Mouse (Mus musculus) stomach, embryonic 15.5 days (tissue): Measurements from ENCODE around the gene Mb21d2. TPM values are rescaled to one million over a fixed set of nuclear protein-coding genes. Genes with fewer than 3 reads are reported as not detected.

ENCODE experiments used
- ATAC-seq: fragments of 200-750 bp; cut with Nextera tagmentation; 2 replicates; pipeline ENCODE4 v1.8.0; 2017; ENCODE audit warnings: low read depth, moderate number of reproducible peaks, moderate TSS enrichment; ENCODE audit not compliant: insufficient read depth, low FRiP score
- H3K27ac ChIP-seq: fragments of 300-500 bp; sonication (generic); 2 replicates; pipeline ENCODE4 v1.5.1; 2015; ENCODE audit warnings: mild to moderate bottlenecking, inconsistent platforms
- H3K27me3 ChIP-seq: fragments of 300-500 bp; sonication (generic); replicated peaks from 2 replicates; pipeline ENCODE4 v1.6.1; 2015; ENCODE audit warnings: inconsistent platforms
- H3K36me3 ChIP-seq: fragments of 300-500 bp; sonication (generic); 2 replicates; pipeline ENCODE4 v1.6.1; 2015; ENCODE audit warnings: inconsistent platforms
- H3K4me1 ChIP-seq: fragments of 300-500 bp; sonication (generic); 2 replicates; pipeline ENCODE4 v1.6.1; 2015; ENCODE audit warnings: inconsistent platforms
- H3K4me2 ChIP-seq: fragments of 300-500 bp; sonication (generic); 2 replicates; pipeline ENCODE4 v1.6.1; 2015; ENCODE audit warnings: mild to moderate bottlenecking, inconsistent platforms
- H3K4me3 ChIP-seq: fragments of 300-500 bp; sonication (generic); replicated peaks from 2 replicates; pipeline ENCODE4 v1.5.1; 2015; ENCODE audit warnings: inconsistent platforms
- H3K9ac ChIP-seq: fragments of 300-500 bp; sonication (generic); 2 replicates; pipeline ENCODE4 v1.6.1; 2015; ENCODE audit warnings: inconsistent platforms
- H3K9me3 ChIP-seq: fragments of 300-500 bp; sonication (generic); 2 replicates; pipeline ENCODE4 v1.6.1; 2016; ENCODE audit warnings: inconsistent platforms
- WGBS: fragments of 180-500 bp; shearing (Covaris S2); methylation state at CpG from one replicate; pipeline ENCODE4 v1.1.7; 2015; 5-methylcytosine and 5-hydroxymethylcytosine counted together
- polyA plus RNA-seq: library from polyadenylated mRNA; unstranded; fragments of >200 nt; fragmentation: Nextera tagmentation; extraction: Ambion mirVana; gene quantifications from 2 replicates; pipeline ENCODE4 v1.2.1, GENCODE M21; 2015

Mb21d2 gene
- polyA plus RNA-seq, 1 experiment from 2014 or later, result 7.5 TPM

DNA sequence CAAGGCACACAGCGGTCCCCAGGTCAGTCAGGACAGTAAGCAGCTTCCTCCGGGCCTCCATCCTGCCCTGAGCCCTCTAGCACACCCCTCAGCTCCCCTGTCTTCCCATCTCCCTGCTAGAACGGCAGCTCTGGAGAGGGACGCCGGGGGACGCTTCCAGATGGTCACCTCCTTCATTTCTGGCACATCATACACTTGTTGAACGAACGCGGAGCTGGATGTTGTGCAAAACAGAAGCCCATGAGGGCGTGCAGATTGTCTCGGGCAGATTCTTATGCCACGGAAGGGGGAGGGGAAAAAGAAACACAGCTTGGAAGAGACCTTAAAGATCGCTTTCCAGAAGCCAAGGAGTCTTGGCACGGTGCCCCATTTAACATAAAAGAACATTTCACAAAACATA is 78.6 kb downstream of the Mb21d2 start:
- no peaks in the 10 kb centered on the region for H3K9me3 ChIP-seq
- H3K4me3 ChIP-seq, result no peak overlapping the region
- 0 out of 2 replicates have a peak, but pooled peaks have one; percentile 7 for ATAC-seq

DNA sequence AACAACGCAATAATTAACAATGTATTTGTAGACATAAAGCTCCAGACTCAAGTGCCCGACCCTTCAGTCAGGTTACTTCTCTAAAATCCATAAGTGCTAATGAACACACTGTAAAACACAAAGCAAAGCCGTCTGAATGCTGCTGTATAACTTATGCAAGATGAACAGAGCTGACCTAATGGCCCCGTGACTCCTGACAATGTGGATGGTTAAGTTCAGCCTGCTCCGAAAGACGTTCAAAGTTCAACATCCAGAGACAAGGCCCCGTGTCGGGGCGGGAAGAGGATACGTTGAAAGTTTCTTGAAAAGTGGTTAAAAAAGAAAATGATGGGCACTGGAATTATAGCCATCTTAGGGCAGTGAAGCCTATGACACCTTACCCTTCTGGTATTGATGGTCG is 83.3 kb downstream of the Mb21d2 start:
- WGBS, result 75% methylated on average over 11 of the region's 11 CpGs
- H3K27me3 ChIP-seq, result no peaks in the 10 kb centered on the region
- no peak overlapping the region for H3K27ac ChIP-seq
- H3K9me3 ChIP-seq, result no peaks in the 10 kb centered on the region
- no peak overlapping the region for H3K4me3 ChIP-seq
- ATAC-seq, result no peak
- H3K9ac ChIP-seq, result no peak overlapping the region
- H3K36me3 ChIP-seq, result no peaks in the 10 kb centered on the region
- H3K4me1 ChIP-seq, result peaks cover 8% of the 10 kb centered on the region; the same call in 1 of the 2 replicates
- H3K4me2 ChIP-seq, result no peak overlapping the region

More for the DNA sequence above, 78.6 kb downstream of the Mb21d2 start:
- Histone ChIP-seq H3K9ac (no peak overlapping the region), H3K4me1 (peaks cover 5% of the 10 kb centered on the region; the same call in 1 of the 2 replicates), H3K4me2 (peak overlapping the region; percentile 35), H3K27me3 (no peaks in the 10 kb centered on the region), H3K36me3 (no peaks in the 10 kb centered on the region), H3K27ac (no peak overlapping the region; the same call in 1 of the 2 replicates)
- WGBS, result 53% methylated on average over 14 of the region's 14 CpGs

DNA sequence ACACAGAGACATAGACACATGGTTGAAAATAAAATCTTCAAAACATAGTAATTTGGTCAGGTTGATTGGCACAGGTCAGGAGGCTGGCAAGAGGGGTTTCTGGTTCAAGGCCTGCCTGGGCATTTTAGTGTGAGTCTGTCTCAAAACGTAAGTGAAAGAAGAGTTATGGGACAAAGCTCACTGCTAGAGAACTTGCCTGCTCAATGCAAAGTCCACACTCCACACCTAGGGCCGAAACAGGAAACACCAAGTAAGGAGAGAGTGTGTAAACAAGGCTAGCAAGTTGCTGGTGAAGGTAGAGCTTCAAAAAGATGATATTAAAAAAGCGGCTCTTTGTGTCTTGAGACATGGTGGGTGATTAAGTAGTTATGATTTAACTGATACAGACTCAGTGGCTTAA is 84.1 kb downstream of the Mb21d2 start:
- H3K27ac ChIP-seq, result no peak overlapping the region
- WGBS, result 74% methylated on average over 3 of the region's 3 CpGs
- no peak for ATAC-seq

DNA sequence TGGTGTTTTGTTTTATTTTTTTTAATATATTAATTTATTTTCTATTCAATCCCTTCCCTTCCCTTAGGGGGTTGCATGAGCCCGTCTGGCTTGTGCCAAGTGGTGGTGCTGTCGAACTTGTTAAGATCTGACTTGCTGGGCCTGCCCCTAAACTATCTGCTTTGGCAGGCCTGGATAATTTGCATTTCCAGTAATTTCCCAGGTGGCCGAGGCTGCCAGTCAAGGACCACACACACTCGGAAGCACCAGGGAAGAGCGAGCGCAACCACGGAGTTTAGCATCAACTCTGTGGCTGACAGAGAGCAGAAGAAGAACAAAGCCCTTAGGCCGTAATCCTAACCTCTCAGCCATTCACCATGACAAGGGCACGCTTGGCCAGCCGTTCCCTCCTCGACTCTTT is 88.4 kb downstream of the Mb21d2 start:
- no peak overlapping the region for H3K9ac ChIP-seq
- 29% methylated on average over 11 of the region's 11 CpGs for WGBS
- 0 out of 2 replicates have a peak, but pooled peaks cover 7% of the 10 kb centered on the region for H3K4me1 ChIP-seq
- no peaks in the 10 kb centered on the region for H3K36me3 ChIP-seq
- no peak overlapping the region for H3K4me2 ChIP-seq
- H3K27me3 ChIP-seq, result no peaks in the 10 kb centered on the region
- no peaks in the 10 kb centered on the region for H3K9me3 ChIP-seq
- H3K4me3 ChIP-seq, result no peak overlapping the region
- no peak overlapping the region for H3K27ac ChIP-seq
- ATAC-seq, result peak; percentile 40; the same call in 1 of the 2 replicates

More for the DNA sequence above, 84.1 kb downstream of the Mb21d2 start:
- Histone ChIP-seq H3K36me3 (no peaks in the 10 kb centered on the region), H3K27me3 (no peaks in the 10 kb centered on the region), H3K4me2 (no peak overlapping the region), H3K4me1 (0 out of 2 replicates have a peak, but pooled peaks cover 7% of the 10 kb centered on the region), H3K9me3 (no peaks in the 10 kb centered on the region), H3K9ac (no peak overlapping the region), H3K4me3 (no peak overlapping the region)

DNA sequence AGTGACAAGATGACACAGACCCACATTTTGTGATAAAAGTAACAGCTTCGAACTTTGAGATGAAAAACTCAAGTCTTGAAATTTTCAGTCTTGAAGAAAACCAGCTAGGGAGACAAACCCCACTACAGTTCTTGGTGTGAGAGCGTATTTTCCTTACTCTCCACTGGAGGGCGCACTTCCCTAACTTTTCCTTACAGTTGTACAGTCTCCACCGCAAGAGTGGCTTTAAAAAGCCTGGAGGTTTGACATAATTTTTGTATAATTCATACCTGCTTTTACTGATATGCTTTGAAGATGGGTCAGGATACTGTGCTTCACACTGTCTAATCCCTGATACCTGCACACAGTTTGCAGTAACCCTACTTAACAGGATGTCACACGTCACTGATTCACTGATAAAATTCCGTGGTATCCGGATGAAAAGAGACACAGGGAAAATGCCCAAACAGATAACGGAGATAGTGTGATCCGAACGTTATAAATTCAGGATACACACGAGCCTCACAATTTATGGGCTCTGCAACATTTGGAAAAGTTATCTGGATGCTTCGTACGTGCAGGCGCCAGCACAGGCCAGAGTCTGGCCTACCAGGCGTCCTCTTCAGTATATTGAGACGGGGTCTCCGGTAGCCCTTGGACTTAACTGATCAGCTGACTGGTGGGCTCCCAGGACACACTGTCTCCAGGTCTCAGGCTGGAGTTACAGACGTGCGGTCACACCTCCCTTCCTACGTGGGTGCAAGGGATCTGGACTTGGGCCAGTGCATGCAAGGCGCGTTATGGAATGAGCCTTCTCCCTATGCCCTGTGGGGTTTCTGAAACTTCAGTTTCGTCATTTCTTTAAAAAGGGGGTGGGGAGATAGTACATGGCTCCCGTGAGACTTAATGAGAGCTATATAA is 89.1 kb downstream of the Mb21d2 start:
- peak; percentile 27; the same call in 1 of the 2 replicates for ATAC-seq
- Histone ChIP-seq H3K4me1 (0 out of 2 replicates have a peak, but pooled peaks cover 7% of the 10 kb centered on the region), H3K4me3 (no peak overlapping the region), H3K27me3 (no peaks in the 10 kb centered on the region), H3K27ac (no peak overlapping the region), H3K4me2 (no peak overlapping the region), H3K36me3 (no peaks in the 10 kb centered on the region), H3K9me3 (no peaks in the 10 kb centered on the region), H3K9ac (no peak overlapping the region)
- 51% methylated on average over 24 of the region's 24 CpGs for WGBS

DNA sequence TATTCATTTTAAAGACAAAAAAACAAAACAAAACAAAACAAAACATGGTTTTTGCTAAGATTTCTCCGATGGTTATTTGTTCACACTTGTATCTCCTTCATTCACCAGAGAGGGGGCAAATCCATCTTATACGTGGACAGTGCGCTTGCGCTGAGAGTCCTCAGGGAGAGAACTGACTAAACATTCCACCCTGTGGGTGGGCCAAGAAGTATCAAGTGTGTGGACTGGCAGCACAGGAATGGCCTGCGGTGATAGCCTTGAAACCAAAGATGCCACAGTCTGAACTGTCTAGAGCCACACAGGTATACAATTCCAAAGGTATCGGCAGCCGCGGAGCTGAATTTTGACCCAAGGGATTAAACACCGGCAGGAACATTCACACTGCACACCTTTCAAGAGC is 89.9 kb downstream of the Mb21d2 start:
- WGBS, result 82% methylated on average over 9 of the region's 9 CpGs
- no peak overlapping the region for H3K27ac ChIP-seq
- 0 out of 2 replicates have a peak, but pooled peaks cover 7% of the 10 kb centered on the region for H3K4me1 ChIP-seq
- no peak overlapping the region for H3K4me3 ChIP-seq
- no peaks in the 10 kb centered on the region for H3K36me3 ChIP-seq
- no peaks in the 10 kb centered on the region for H3K9me3 ChIP-seq
- ATAC-seq, result no peak
- no peaks in the 10 kb centered on the region for H3K27me3 ChIP-seq
- no peak overlapping the region for H3K9ac ChIP-seq
- no peak overlapping the region for H3K4me2 ChIP-seq

DNA sequence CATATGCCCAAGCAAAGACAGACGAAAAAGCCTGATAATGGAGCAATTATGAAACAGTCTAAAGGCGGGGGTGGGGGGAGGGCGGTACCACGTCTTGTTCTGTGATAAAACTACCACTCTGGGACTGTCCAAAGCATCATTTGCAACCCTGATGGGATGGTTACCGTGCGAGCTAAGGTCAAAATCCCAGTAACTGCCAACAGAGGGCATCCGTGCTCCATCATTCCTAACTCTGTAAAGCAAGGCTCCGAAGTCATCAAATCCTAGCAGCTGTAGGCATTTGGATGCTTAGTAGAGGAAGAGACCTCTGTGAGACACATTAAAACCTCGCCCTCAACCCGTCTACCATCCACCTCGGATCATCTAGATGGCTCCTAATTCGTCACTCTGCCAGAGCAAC is 91.5 kb downstream of the Mb21d2 start:
- H3K9me3 ChIP-seq, result no peaks in the 10 kb centered on the region
- no peak overlapping the region for H3K4me3 ChIP-seq
- 0 out of 2 replicates have a peak, but pooled peaks cover 7% of the 10 kb centered on the region for H3K4me1 ChIP-seq
- H3K27ac ChIP-seq, result no peak overlapping the region
- no peak overlapping the region for H3K4me2 ChIP-seq
- no peak for ATAC-seq
- H3K36me3 ChIP-seq, result no peaks in the 10 kb centered on the region
- no peaks in the 10 kb centered on the region for H3K27me3 ChIP-seq
- 17% methylated on average over 12 of the region's 12 CpGs for WGBS
- H3K9ac ChIP-seq, result no peak overlapping the region

DNA sequence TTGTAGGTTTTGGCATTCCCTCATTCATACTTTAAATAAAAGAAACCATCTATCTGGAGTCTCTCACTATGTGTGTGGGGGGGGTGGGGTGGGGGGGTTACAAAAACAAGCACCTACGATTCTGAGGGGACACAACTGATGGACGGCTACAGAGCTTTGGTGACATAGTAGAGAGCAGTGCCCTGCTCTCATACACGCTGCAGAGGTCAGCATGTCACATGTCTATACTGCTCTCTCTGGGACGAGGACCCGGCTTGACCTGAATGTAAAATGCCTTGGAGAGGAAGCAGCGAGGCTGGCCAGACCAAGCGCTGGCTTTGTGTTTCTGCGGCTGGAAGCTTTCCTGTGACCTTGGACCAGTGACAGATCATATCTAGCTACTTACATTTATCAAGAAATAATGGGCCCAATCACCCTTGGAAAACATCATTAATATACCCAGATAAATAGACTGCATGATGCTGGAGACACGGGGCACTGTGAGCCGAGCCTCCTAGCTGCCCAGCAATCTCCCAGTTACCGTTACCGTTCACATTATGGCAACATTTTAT is 97.3 kb downstream of the Mb21d2 start:
- ATAC-seq, result no peak
- Histone ChIP-seq H3K9ac (no peak overlapping the region), H3K27me3 (no peaks in the 10 kb centered on the region), H3K4me2 (no peak overlapping the region), H3K9me3 (no peaks in the 10 kb centered on the region), H3K36me3 (peaks cover 8% of the 10 kb centered on the region; the same call in 1 of the 2 replicates), H3K4me3 (no peak overlapping the region), H3K4me1 (no peaks in the 10 kb centered on the region), H3K27ac (no peak overlapping the region)
- 65% methylated on average over 12 of the region's 12 CpGs for WGBS

DNA sequence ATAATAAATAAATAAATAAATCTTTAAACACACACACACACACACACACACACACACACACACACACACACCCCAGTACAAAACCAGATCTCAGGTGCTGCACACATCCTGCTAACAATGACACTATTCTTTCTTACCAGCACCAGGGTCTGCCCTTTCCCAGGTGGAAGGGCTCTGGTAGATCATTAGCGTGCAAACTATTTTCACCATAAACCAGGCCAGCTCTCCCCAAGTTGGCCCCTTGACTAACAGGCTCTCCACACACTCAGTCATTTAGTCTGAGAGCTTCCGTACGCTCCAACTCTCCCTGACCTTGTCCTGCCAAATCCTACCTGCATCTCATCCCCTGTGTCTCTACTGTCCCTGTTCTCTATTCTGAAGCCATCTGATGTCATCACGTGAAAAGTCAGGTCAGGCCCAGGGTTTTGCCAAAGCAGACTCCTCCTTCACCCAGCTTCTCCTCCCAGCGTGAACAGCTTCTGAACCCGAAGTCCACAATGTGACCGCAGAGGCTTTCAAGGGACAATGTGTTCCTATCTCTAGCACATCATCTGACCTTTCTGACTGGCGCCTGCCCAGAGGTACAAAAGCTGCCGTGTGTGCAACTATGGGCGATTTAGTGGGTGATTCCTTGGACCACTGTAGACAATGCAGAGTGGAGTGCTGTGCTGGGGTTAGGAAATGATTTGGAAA is 100.1 kb downstream of the Mb21d2 start:
- H3K4me1 ChIP-seq, result no peaks in the 10 kb centered on the region
- no peaks in the 10 kb centered on the region for H3K27me3 ChIP-seq
- 85% methylated on average over 10 of the region's 10 CpGs for WGBS
- no peak for ATAC-seq
- H3K9ac ChIP-seq, result no peak overlapping the region
- H3K9me3 ChIP-seq, result no peaks in the 10 kb centered on the region
- no peak overlapping the region for H3K4me3 ChIP-seq
- H3K4me2 ChIP-seq, result no peak overlapping the region
- no peak overlapping the region for H3K27ac ChIP-seq
- peaks cover 8% of the 10 kb centered on the region; the same call in 1 of the 2 replicates for H3K36me3 ChIP-seq

DNA sequence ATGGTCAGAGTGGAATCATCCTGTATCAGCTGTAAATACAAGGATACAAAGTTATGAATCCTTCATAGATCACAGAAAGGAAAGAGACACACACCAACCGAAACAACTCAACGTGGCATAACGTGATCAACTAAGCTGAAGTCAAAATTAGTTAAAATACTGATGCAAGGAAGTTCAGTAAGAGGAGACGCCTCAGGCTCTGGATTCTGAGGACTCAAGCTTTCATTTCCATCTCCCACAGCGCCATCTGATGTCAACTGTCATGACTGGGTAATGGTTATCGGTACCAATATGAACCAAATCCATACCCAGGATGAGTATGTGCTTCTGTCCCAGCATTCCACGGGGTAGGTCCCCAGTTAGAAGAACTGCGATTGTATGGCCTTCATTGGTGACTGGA is 104.7 kb downstream of the Mb21d2 start:
- no peak overlapping the region for H3K4me2 ChIP-seq
- H3K4me3 ChIP-seq, result no peak overlapping the region
- ATAC-seq, result no peak
- H3K9me3 ChIP-seq, result no peaks in the 10 kb centered on the region
- H3K9ac ChIP-seq, result no peak overlapping the region
- no peak overlapping the region for H3K27ac ChIP-seq
- H3K27me3 ChIP-seq, result no peaks in the 10 kb centered on the region
- no peaks in the 10 kb centered on the region for H3K4me1 ChIP-seq
- H3K36me3 ChIP-seq, result peaks cover 8% of the 10 kb centered on the region; the same call in 1 of the 2 replicates
- WGBS, result 91% methylated on average over 8 of the region's 8 CpGs

DNA sequence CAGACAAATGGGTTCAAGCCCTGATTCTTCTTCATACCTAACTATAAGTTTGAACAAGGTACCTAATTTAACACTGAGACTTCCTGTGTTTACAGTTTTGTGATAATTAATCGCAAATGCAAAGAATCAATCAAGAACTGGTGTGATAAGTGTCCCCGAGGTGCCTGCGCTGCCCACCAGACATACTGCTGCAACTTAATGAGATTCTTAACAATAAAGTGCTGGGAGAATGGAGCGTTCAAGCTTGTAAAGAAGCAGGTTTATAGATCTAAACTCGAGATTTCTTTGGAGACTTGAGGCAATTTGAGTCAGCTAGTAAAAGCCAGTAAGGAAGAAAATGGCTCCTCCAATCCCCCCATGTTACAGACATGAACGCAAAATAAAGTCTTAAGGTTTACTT is 107.7 kb downstream of the Mb21d2 start:
- no peaks in the 10 kb centered on the region for H3K27me3 ChIP-seq
- H3K4me2 ChIP-seq, result no peak overlapping the region
- ATAC-seq, result no peak
- H3K9me3 ChIP-seq, result no peaks in the 10 kb centered on the region
- 67% methylated on average over 6 of the region's 6 CpGs for WGBS
- no peak overlapping the region for H3K27ac ChIP-seq
- H3K4me3 ChIP-seq, result no peak overlapping the region
- no peak overlapping the region for H3K9ac ChIP-seq
- H3K4me1 ChIP-seq, result no peaks in the 10 kb centered on the region
- no peaks in the 10 kb centered on the region for H3K36me3 ChIP-seq
